Mouse (Mus musculus): ENCODE results near the gene Msrb1.
A peak's percentile ranks its signal among the peaks of the same experiment; 100 is the strongest.
"Not testable (repeated sequence)": the region's sequence is repeated elsewhere in the genome, so short reads cannot be mapped to it uniquely, and the experiment has no call there.

The Msrb1 gene

DNA sequence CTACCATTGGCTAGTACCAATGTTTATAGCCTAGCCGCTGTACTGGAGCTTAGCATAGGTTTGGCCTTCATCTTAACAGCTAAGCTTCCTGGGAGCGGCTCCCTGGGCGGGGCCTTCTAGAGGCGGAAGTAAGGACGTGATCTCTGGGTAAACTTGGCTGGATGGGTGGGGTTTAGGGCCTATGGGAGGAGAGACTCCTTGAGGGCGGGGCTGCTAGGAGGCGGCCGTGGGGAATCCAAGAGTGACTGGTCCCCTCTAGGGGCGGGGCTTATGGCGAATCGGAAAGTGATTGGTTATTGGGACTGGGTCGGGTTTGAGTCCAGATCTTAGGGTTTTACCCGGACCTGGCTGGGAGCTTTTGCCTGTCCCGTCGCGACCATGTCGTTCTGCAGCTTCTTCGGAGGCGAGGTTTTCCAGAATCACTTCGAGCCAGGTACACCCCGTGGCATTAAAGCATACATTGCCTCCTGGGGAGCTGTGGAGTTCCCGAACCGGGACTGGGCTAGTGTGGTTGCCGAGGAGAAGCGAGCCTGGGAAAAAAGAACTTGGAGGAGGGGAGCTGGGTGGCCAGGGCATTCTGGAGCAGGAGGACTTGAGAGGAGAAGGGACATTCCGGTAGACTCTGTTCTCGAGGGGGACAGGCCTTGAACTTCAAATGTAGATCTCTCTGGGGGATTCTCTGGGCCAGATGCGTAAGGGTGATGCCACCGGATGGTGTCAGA is at the start of gene Msrb1:
TSS of gene Msrb1 (plus strand) at position 313 of the 722 bp plus-strand sequence.
- peak; percentile 89 to 98 for DNase-seq

- peak; percentile 53 to 54 for DNase-seq
Measured at GRCm38 (mm10) chr17:24687146-24687595, 49.3 kb upstream of the Msrb1 start.

- no peak for DNase-seq
Measured at GRCm38 (mm10) chr17:24687599-24687998, 48.8 kb upstream of the Msrb1 start.

GRCm38 (mm10) chr17:24689251-24690081 is 47.0 kb upstream of the Msrb1 start, which contains the start of gene Syngr3:
Gene Syngr3, minus strand, starts transcription at chr17:24689955.
- DNase-seq, result peak; percentile 53 to 76

GRCm38 (mm10) chr17:24692385-24692784 is 44.1 kb upstream of the Msrb1 start:
- no peak for DNase-seq

- DNase-seq, result no peak
Measured at GRCm38 (mm10) chr17:24695326-24696010, 41.0 kb upstream of the Msrb1 start.

DNA sequence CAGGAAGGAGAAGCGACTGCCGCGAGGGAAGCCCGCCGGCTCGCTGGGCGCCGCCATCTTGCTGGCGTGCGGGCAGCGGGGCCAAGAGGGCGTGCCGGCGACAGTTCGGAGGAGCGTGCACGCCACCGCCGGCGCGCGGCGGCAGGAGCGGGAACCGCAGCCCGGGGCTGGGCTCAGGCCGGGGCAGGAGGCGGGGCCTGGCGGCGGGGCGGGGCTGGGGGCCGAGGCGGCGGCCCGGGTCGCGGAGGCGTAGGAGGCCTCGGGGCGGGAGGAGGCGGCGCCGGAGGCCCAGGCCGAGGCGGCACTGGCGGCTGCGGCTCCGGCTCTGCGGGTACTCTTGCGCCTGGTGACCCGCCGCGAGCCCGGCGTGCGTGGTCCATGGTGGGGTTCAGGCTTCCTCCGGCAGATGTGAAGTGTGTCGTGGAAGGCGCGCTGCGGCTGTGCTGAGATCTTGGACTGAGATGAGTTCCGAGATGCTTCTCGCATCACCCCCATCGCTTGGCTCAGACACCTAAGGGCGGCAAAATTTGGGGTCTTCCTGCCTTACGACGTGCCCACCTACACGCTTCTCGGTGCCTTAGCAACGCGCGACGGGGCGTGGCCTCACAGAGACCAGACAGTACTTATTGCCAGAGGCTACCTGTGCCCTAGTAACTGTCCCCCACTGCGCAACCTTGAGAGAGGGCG is 40.3 kb upstream of the Msrb1 start, which contains the start of the genes Gfer and Noxo1:
TSS of gene Gfer (minus strand) at position 146 of the 687 bp plus-strand sequence.
TSS of gene Noxo1 (plus strand) at position 224 of the 687 bp plus-strand sequence.
- peak; percentile 89 to 91 for DNase-seq

DNA sequence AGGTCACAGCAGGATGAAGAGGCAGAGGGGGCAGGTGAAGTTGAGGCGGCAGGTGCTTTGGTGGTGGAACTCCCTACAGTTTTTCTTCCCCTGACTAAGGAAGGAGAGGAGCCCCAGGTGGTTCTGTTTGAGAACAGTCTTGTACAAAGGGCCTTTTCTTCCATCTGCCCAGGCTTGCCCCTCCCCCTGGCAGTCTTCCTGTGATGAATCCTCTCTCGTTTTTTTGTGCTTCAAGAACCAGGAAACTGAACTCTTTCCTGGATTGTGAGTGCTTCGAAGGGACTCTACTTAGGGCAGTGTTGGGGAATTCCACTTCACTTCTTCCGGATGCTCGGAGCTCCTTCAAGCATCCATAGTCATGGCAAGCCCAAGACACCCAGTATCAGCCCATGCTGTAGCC is 38.5 kb upstream of the Msrb1 start:
- no peak for DNase-seq

DNA sequence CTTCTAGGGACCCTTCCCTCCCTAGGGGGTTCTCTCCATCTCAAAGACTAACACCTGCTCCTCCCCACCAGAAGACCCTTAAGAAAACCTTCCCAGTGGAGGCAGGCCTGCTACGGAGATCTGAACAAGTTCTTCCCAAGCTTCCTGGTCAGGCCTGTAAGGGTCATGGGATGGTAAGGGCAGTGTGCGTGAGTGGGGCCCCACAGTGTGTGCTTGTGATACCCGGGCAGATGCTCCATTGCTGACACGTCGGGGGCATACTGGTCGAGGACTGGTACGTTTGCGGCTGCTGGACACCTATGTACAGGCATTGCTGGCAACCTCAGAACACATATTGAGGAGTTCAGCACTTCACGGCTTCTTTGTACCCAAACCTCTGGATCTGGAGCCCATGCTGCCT is 37.7 kb upstream of the Msrb1 start:
- DNase-seq, result no peak

GRCm38 (mm10) chr17:24699473-24699872 is 37.0 kb upstream of the Msrb1 start:
- DNase-seq, result no peak

- DNase-seq, result no peak
Measured at GRCm38 (mm10) chr17:24701251-24701650, 35.2 kb upstream of the Msrb1 start.

GRCm38 (mm10) chr17:24705821-24706220 is 30.6 kb upstream of the Msrb1 start:
- peak in 1 of 2 experiments; percentile 3 for DNase-seq

- peak; percentile 92 to 96 for DNase-seq
Measured at GRCm38 (mm10) chr17:24706982-24707800, 29.3 kb upstream of the Msrb1 start, which contains the start of gene Tbl3. Gene Tbl3, minus strand, starts transcription at chr17:24707660.

GRCm38 (mm10) chr17:24707801-24708425 is 28.5 kb upstream of the Msrb1 start:
- no peak for DNase-seq

GRCm38 (mm10) chr17:24708646-24709045 is 27.8 kb upstream of the Msrb1 start:
- no peak for DNase-seq

DNA sequence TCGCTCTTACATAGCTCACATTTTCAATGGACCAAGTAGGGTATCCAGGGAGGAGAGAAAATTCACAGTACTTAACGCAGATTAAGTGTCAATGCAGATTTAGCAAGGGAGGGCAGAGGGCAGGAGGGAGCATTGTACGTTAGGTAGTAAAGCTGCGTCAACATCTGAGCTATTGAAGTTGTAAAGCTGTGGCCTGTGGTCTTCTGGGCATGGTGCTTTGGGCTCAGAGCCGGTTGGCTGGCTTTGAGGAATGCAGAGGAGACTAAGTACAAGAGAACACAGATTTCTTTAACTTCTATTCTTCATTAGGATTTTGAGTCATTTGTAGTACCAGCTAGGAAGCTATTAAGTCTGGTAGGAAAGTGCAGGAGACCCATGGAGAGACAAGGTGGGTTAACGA is 20.9 kb upstream of the Msrb1 start:
- DNase-seq, result no peak

GRCm38 (mm10) chr17:24716166-24716682 is 20.2 kb upstream of the Msrb1 start:
- DNase-seq, result no peak

GRCm38 (mm10) chr17:24717943-24718342 is 18.5 kb upstream of the Msrb1 start, which contains the start of the genes Rnf151 and Rps2:
Gene Rnf151, minus strand, starts transcription at chr17:24718063.
Gene Rps2, plus strand, starts transcription at chr17:24718116.
- DNase-seq, result no peak

DNA sequence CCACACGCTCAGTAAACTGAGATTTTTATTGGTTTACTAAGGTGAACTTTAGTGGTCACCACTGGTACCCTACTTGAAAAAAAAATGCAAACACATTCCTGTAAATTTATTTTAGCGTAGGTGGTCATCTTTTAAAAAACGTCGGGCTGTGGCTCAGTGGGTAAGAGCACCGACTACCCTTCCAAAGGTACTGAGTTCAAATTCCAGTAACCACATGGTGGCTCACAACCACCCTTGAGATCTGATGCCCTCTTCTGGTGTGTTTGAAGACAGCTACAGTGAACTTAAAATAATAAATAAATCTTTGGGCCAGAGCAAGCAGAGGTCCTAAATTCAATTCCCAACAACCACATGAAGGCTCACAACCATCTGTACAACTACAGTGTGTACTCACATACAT is 17.5 kb upstream of the Msrb1 start:
- not testable (repeated sequence) for DNase-seq

DNA sequence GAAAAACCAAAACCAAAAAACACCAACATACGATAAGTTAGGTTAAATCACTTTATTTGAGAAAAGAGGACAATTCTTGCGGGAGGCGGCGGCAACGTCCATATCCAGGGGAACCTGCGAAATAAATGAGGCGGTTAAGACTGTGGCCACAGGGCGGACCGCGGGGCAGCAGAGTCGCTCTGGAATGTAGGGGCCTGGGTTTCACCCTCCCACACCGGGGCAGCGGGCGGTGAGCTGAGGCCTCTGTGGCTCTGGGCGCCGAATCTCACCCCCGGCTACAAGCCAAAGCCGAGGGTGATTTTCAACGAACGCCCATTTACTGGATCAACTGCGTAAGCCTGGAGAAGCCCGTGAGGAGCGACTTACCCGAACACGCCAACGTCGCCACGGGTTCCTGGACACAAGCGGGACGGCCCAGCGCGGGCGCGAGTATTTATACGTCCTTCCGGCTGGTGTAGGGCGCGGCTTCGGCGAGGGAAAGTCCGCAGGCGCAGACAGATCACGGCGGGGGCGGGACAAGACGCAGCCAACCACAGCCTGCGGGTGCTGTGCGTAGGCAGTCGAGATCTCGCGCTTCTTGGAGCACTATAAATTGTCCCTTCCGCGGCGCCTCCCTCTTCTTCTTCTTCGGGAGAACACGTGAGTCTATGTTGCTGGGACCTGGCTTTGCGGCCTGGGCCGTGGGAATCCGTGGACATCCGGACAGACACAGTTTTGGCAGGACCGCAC is 16.8 kb upstream of the Msrb1 start:
- peak; percentile 97 to 99 for DNase-seq
